Mouse (Mus musculus): ENCODE results near the gene a. TPM values are rescaled to one million over a fixed set of nuclear protein-coding genes. Genes with fewer than 3 reads are reported as not detected.

Gene a
- polyA plus RNA-seq, 1 experiment from 2014 or later: 3.8 TPM

GRCm38 (mm10) chr2:154757691-154758090 is 33.5 kb upstream of the a start:
- DNase-seq (no peak), ATAC-seq (ENCODE audit: low FRiP score, low TSS enrichment) (no peak)
- Histone ChIP-seq H3K36me3 (ENCODE audit: control insufficient read depth, insufficient read depth, low read length) (no peaks in the 10 kb centered on the region), H3K4me3 (replicated peaks; ENCODE audit: low read depth, low read length) (no peak overlapping the region), H3K9ac (replicated peaks; ENCODE audit: low read length) (no peak overlapping the region), H3K27me3 (ENCODE audit: control insufficient read depth, insufficient read depth, low read length) (no peaks in the 10 kb centered on the region), H3K9me3 (ENCODE audit: control insufficient read depth, low read length) (no peaks in the 10 kb centered on the region), H3K4me1 (ENCODE audit: control insufficient read depth, insufficient read depth, low read length) (no peaks in the 10 kb centered on the region), H3K4me2 (ENCODE audit: low read length) (no peak overlapping the region), H3K27ac (replicated peaks; ENCODE audit: low read depth, low read length) (no peak overlapping the region)
- WGBS: 91% methylated on average over 5 of the region's 5 CpGs

DNA sequence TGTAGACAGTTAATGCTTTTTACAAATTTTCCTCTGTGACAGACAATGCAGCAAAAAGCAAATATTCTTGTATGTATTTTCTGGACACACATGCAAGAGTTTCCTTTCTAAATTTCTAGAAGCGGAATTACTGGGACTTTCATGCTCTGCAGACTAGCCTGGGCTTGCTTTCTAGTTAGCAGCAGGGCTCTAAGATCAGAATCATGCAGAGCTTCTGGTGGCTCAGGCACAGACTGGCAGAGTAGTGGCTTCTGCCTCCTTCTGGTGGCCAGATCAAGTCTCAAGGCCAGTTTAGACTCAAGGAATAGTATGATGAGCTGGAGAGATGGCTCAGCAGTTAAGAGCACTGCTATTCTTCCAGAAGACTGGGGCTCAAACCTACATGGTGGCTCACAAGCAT is 32.7 kb upstream of the a start:
- no peaks in the 10 kb centered on the region for H3K4me1 ChIP-seq (ENCODE audit: control insufficient read depth, insufficient read depth, low read length)
- no peak overlapping the region for H3K9ac ChIP-seq (replicated peaks; ENCODE audit: low read length)
- WGBS: 82% methylated on average over 1 of the region's 1 CpGs
- no peak for DNase-seq
- H3K9me3 ChIP-seq (ENCODE audit: control insufficient read depth, low read length): no peaks in the 10 kb centered on the region
- H3K4me2 ChIP-seq (ENCODE audit: low read length): no peak overlapping the region
- no peak overlapping the region for H3K27ac ChIP-seq (replicated peaks; ENCODE audit: low read depth, low read length)
- no peak overlapping the region for H3K4me3 ChIP-seq (replicated peaks; ENCODE audit: low read depth, low read length)
- ATAC-seq (ENCODE audit: low FRiP score, low TSS enrichment): no peak
- no peaks in the 10 kb centered on the region for H3K27me3 ChIP-seq (ENCODE audit: control insufficient read depth, insufficient read depth, low read length)
- H3K36me3 ChIP-seq (ENCODE audit: control insufficient read depth, insufficient read depth, low read length): no peaks in the 10 kb centered on the region

DNA sequence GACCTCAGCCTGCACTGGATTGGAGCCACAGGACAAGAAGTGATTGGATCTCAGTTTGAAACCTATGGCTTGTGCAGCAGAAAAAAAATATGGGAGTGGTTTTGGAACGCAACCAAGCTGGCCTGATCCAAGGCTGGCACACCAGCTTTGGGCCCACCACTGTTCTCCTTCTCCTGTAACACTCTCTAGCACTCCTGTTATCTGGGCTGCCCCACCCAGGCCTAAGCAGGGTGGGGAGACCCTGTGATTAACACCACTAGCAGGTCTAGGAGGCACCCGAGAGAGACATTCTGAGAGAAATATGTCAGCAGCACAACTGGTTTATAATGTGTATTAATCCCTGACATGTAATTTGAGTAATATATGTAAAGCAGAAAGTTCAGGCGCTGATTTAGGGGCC is 28.0 kb upstream of the a start:
- no peak for DNase-seq
- 92% methylated on average over 3 of the region's 3 CpGs for WGBS

DNA sequence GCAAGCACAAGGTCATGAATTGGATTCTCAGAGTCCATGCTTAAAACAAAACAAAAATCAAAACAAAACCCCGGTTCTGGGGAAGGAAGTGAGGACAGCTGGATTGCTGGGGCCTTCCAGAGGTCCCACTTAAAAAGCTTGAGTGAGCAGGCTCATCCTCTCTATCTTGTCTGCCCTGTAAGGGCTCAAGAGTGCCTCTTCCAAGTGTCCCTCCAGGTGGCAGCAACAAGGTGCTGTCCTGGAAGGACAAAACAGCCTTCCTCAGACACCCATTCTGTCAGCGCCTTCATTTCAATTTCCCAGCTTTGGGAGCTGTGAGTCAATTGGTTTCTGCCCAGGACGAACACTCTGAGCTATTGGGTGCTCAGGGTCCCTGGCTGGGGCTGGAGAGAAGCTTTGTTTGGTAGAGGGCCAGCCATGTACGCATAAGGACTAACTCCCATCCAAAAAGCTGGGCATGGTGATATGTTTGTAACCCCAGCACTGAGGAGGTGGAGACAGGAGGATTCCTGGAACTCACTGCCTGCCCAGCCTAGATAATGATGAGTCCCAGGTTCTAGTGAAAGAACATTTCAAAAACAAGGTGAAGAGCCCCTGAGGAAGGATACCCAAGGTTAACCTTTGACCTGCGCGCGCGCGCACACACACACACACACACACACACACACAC is 26.2 kb upstream of the a start:
- H3K27ac ChIP-seq (replicated peaks; ENCODE audit: low read depth, low read length): no peak overlapping the region
- DNase-seq (no peak), ATAC-seq (ENCODE audit: low FRiP score, low TSS enrichment) (no peak)
- 82% methylated on average over 9 of the region's 9 CpGs for WGBS
- H3K9ac ChIP-seq (replicated peaks; ENCODE audit: low read length): no peak overlapping the region
- H3K36me3 ChIP-seq (ENCODE audit: control insufficient read depth, insufficient read depth, low read length): no peaks in the 10 kb centered on the region
- H3K9me3 ChIP-seq (ENCODE audit: control insufficient read depth, low read length): no peaks in the 10 kb centered on the region
- H3K4me3 ChIP-seq (replicated peaks; ENCODE audit: low read depth, low read length): no peak overlapping the region
- no peaks in the 10 kb centered on the region for H3K4me1 ChIP-seq (ENCODE audit: control insufficient read depth, insufficient read depth, low read length)
- no peak overlapping the region for H3K4me2 ChIP-seq (ENCODE audit: low read length)
- H3K27me3 ChIP-seq (ENCODE audit: control insufficient read depth, insufficient read depth, low read length): no peaks in the 10 kb centered on the region

More for the DNA sequence above, 28.0 kb upstream of the a start:
- no peak for ATAC-seq (ENCODE audit: low FRiP score, low TSS enrichment)
- Histone ChIP-seq H3K27me3 (ENCODE audit: control insufficient read depth, insufficient read depth, low read length) (no peaks in the 10 kb centered on the region), H3K27ac (replicated peaks; ENCODE audit: low read depth, low read length) (no peak overlapping the region), H3K4me3 (replicated peaks; ENCODE audit: low read depth, low read length) (no peak overlapping the region), H3K4me1 (ENCODE audit: control insufficient read depth, insufficient read depth, low read length) (no peaks in the 10 kb centered on the region), H3K36me3 (ENCODE audit: control insufficient read depth, insufficient read depth, low read length) (no peaks in the 10 kb centered on the region), H3K9ac (replicated peaks; ENCODE audit: low read length) (no peak overlapping the region), H3K4me2 (ENCODE audit: low read length) (no peak overlapping the region), H3K9me3 (ENCODE audit: control insufficient read depth, low read length) (no peaks in the 10 kb centered on the region)

DNA sequence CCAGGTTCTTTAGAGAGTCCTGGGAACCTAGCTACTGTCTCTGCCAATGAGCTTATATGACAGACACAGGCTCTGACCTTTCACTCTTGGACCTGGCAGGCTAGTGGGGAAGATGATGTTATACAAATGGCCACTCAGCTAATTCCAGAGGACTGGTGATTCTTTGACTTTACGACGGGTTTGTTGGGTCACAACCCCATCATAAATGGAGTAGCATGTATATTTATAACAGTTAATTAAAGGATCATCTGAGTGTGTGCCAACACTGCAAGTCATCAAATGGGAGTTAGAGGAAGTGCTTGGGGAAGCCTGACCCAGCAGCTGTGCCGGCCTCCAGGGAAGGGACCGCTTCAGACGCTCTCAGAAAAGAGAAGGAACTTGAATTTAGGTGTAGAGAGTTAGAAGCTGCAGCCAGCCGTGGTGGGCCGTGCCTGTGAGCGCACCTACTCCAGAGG is 25.6 kb upstream of the a start:
- no peak overlapping the region for H3K9ac ChIP-seq (replicated peaks; ENCODE audit: low read length)
- 84% methylated on average over 8 of the region's 8 CpGs for whole genome bisulfite sequencing
- ATAC-seq (ENCODE audit: low FRiP score, low TSS enrichment) (no peak), DNase-seq (no peak)
- H3K9me3 ChIP-seq (ENCODE audit: control insufficient read depth, low read length): no peaks in the 10 kb centered on the region
- H3K4me3 ChIP-seq (replicated peaks; ENCODE audit: low read depth, low read length): no peak overlapping the region
- no peaks in the 10 kb centered on the region for H3K27me3 ChIP-seq (ENCODE audit: control insufficient read depth, insufficient read depth, low read length)
- no peaks in the 10 kb centered on the region for H3K4me1 ChIP-seq (ENCODE audit: control insufficient read depth, insufficient read depth, low read length)
- no peaks in the 10 kb centered on the region for H3K36me3 ChIP-seq (ENCODE audit: control insufficient read depth, insufficient read depth, low read length)
- no peak overlapping the region for H3K27ac ChIP-seq (replicated peaks; ENCODE audit: low read depth, low read length)
- H3K4me2 ChIP-seq (ENCODE audit: low read length): no peak overlapping the region

- Histone ChIP-seq H3K36me3 (ENCODE audit: control insufficient read depth, insufficient read depth, low read length) (no peaks in the 10 kb centered on the region), H3K9ac (replicated peaks; ENCODE audit: low read length) (no peak overlapping the region), H3K27me3 (ENCODE audit: control insufficient read depth, insufficient read depth, low read length) (no peaks in the 10 kb centered on the region), H3K4me1 (ENCODE audit: control insufficient read depth, insufficient read depth, low read length) (no peaks in the 10 kb centered on the region), H3K27ac (replicated peaks; ENCODE audit: low read depth, low read length) (no peak overlapping the region), H3K4me2 (ENCODE audit: low read length) (no peak overlapping the region), H3K9me3 (ENCODE audit: control insufficient read depth, low read length) (no peaks in the 10 kb centered on the region), H3K4me3 (replicated peaks; ENCODE audit: low read depth, low read length) (no peak overlapping the region)
- no peak for ATAC-seq (ENCODE audit: low FRiP score, low TSS enrichment)
- no peak for DNase-seq
- WGBS: 90% methylated on average over 6 of the region's 6 CpGs
These were observed 24.2 kb upstream of the a start for GRCm38 (mm10) chr2:154767051-154767450.

- Histone ChIP-seq H3K4me1 (ENCODE audit: control insufficient read depth, insufficient read depth, low read length) (no peaks in the 10 kb centered on the region), H3K27me3 (ENCODE audit: control insufficient read depth, insufficient read depth, low read length) (no peaks in the 10 kb centered on the region), H3K4me3 (replicated peaks; ENCODE audit: low read depth, low read length) (no peak within 1 kb of the TSS), H3K36me3 (ENCODE audit: control insufficient read depth, insufficient read depth, low read length) (no peaks in the 10 kb centered on the region), H3K9me3 (ENCODE audit: control insufficient read depth, low read length) (no peaks in the 10 kb centered on the region), H3K9ac (replicated peaks; ENCODE audit: low read length) (no peak within 1 kb of the TSS), H3K4me2 (ENCODE audit: low read length) (no peak within 1 kb of the TSS), H3K27ac (replicated peaks; ENCODE audit: low read depth, low read length) (no peak within 1 kb of the TSS)
- ATAC-seq (ENCODE audit: low FRiP score, low TSS enrichment): no peak
- no peak for DNase-seq
These were observed 21.3 kb upstream of the a start, which contains the start of gene Gm14214 for GRCm38 (mm10) chr2:154769930-154770329. TSS of gene Gm14214 (minus strand) at chr2:154770030.

DNA sequence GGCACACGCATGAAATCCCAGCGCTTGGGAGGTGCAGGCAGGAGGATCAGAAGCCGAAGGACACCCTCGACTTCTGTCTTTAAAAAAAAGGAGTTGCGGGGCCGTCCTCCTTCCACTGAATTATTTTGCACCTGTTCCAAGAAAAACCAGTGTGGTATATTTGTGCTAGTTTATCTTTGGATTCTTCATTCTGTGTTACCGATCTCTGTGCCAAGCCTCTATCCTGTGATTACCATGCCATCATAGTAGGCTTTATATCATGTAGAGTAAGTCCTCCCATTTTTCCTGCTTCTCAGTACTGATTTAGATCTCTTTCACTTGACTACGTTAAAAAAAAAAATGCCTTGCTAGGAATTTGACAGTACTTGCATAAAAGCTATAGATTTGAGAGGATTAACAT is 19.6 kb upstream of the a start:
- H3K27me3 ChIP-seq (ENCODE audit: control insufficient read depth, insufficient read depth, low read length): no peaks in the 10 kb centered on the region
- no peak for ATAC-seq (ENCODE audit: low FRiP score, low TSS enrichment)
- no peaks in the 10 kb centered on the region for H3K36me3 ChIP-seq (ENCODE audit: control insufficient read depth, insufficient read depth, low read length)
- H3K4me1 ChIP-seq (ENCODE audit: control insufficient read depth, insufficient read depth, low read length): no peaks in the 10 kb centered on the region
- WGBS: 77% methylated on average over 8 of the region's 8 CpGs
- H3K9ac ChIP-seq (replicated peaks; ENCODE audit: low read length): no peak overlapping the region
- no peaks in the 10 kb centered on the region for H3K9me3 ChIP-seq (ENCODE audit: control insufficient read depth, low read length)
- H3K27ac ChIP-seq (replicated peaks; ENCODE audit: low read depth, low read length): no peak overlapping the region
- H3K4me3 ChIP-seq (replicated peaks; ENCODE audit: low read depth, low read length): no peak overlapping the region
- H3K4me2 ChIP-seq (ENCODE audit: low read length): no peak overlapping the region
- DNase-seq: no peak

GRCm38 (mm10) chr2:154774032-154774431 is 17.2 kb upstream of the a start:
- H3K27me3 ChIP-seq (ENCODE audit: control insufficient read depth, insufficient read depth, low read length): no peaks in the 10 kb centered on the region
- H3K4me3 ChIP-seq (replicated peaks; ENCODE audit: low read depth, low read length): no peak overlapping the region
- H3K4me2 ChIP-seq (ENCODE audit: low read length): no peak overlapping the region
- no peak overlapping the region for H3K27ac ChIP-seq (replicated peaks; ENCODE audit: low read depth, low read length)
- H3K4me1 ChIP-seq (ENCODE audit: control insufficient read depth, insufficient read depth, low read length): no peaks in the 10 kb centered on the region
- no peak overlapping the region for H3K9ac ChIP-seq (replicated peaks; ENCODE audit: low read length)
- no peaks in the 10 kb centered on the region for H3K36me3 ChIP-seq (ENCODE audit: control insufficient read depth, insufficient read depth, low read length)
- 89% methylated on average over 1 of the region's 1 CpGs for WGBS
- no peaks in the 10 kb centered on the region for H3K9me3 ChIP-seq (ENCODE audit: control insufficient read depth, low read length)
- DNase-seq: peak; percentile 47
- no peak for ATAC-seq (ENCODE audit: low FRiP score, low TSS enrichment)

Data from midbrain, embryonic 14.5 days (tissue).